ENCODE assay signal across 9 mouse cellular contexts in genomic region chr16:93543704-93544103, GRCm38 (mm10).
A peak's percentile ranks its signal among the peaks of the same experiment; 100 is the strongest.
DNase-seq lines count a peak whose midpoint lies in the region; ATAC-seq and TF ChIP-seq lines count a peak whose summit lies in the region.
"Had no signal": no experiment of that assay in that cellular context is flagged by ENCODE, and none has a peak within 500 bp of the region (broad histone marks: within the 10 kb centered on the region; RNA-seq: fewer than 3 reads in every experiment).

No protein-coding gene starts in this region.

- no peaks in the 10 kb centered on the region for H3K27me3 ChIP-seq in liver, adult 2 months (ENCODE audit: control insufficient read depth, insufficient read depth, low read length)
- H3K27me3 ChIP-seq in liver, embryonic 12.5 days (replicated peaks): no peaks in the 10 kb centered on the region; the same call in 1 of the 2 replicates
- no peaks in the 10 kb centered on the region for H3K27me3 ChIP-seq in forebrain, embryonic 12.5 days
- 0 out of 2 replicates have a peak, but pooled peaks cover 5% of the 10 kb centered on the region for H3K27me3 ChIP-seq in midbrain, embryonic 12.5 days

- whole genome bisulfite sequencing in liver, adult 2 months: 1% methylated on average over 8 of the region's 8 CpGs
- 5% methylated on average over 8 of the region's 8 CpGs for WGBS in liver, embryonic 12.5 days (ENCODE audit: insufficient replicate concordance)
- 6% methylated on average over 8 of the region's 8 CpGs for WGBS in forebrain, embryonic 12.5 days
- WGBS in midbrain, embryonic 12.5 days: 7% methylated on average over 8 of the region's 8 CpGs

- peak; percentile 31; the same call in 1 of the 2 replicates for TF ChIP-seq CTCF in liver, adult 2 months (IDR thresholded peaks at IDR 0.05; ENCODE audit: low read depth, low read length)

- no peak overlapping the region for H3K4me3 ChIP-seq in liver, adult 2 months (ENCODE audit: insufficient read depth, low read depth, low read length)
- H3K4me3 ChIP-seq in liver, embryonic 12.5 days: no peak overlapping the region
- no peak overlapping the region for H3K4me3 ChIP-seq in forebrain, embryonic 12.5 days (replicated peaks)
- H3K4me3 ChIP-seq in midbrain, embryonic 12.5 days: no peak overlapping the region
- H3K4me3 ChIP-seq: embryonic facial prominence, embryonic 15.5 days had no signal

- H3K36me3 ChIP-seq in liver, adult 2 months (ENCODE audit: control insufficient read depth, insufficient read depth, low read length): no peaks in the 10 kb centered on the region
- H3K36me3 ChIP-seq in liver, embryonic 12.5 days: no peaks in the 10 kb centered on the region
- no peaks in the 10 kb centered on the region for H3K36me3 ChIP-seq in forebrain, embryonic 12.5 days (replicated peaks)
- H3K36me3 ChIP-seq in midbrain, embryonic 12.5 days: no peaks in the 10 kb centered on the region
- H3K36me3 ChIP-seq: embryonic facial prominence, embryonic 15.5 days had no signal

- no peak for TF ChIP-seq POLR2A in liver, adult 2 months (IDR thresholded peaks at IDR 0.05; ENCODE audit: extremely low read depth, insufficient read depth, low read length)

- no peaks in the 10 kb centered on the region for H3K79me2 ChIP-seq in liver, adult 2 months (ENCODE audit: control insufficient read depth, insufficient read depth, low read length)

- no peak overlapping the region for H3K27ac ChIP-seq in liver, adult 2 months (replicated peaks; ENCODE audit: insufficient read depth, low read depth, low read length)
- no peak overlapping the region for H3K27ac ChIP-seq in liver, embryonic 12.5 days
- no peak overlapping the region for H3K27ac ChIP-seq in forebrain, embryonic 12.5 days
- no peak overlapping the region for H3K27ac ChIP-seq in midbrain, embryonic 12.5 days (replicated peaks)
- H3K27ac ChIP-seq: embryonic facial prominence, embryonic 15.5 days had no signal

- H3K9me3 ChIP-seq in liver, embryonic 12.5 days (replicated peaks): no peaks in the 10 kb centered on the region
- H3K9me3 ChIP-seq in forebrain, embryonic 12.5 days: no peaks in the 10 kb centered on the region
- no peaks in the 10 kb centered on the region for H3K9me3 ChIP-seq in midbrain, embryonic 12.5 days
- H3K9me3 ChIP-seq: embryonic facial prominence, embryonic 15.5 days had no signal

- peak; percentile 59 for DNase-seq in liver, adult 2 months (ENCODE audit: extremely low read depth, low read depth, low spot score)
- peak; percentile 62 for DNase-seq in c-Kit-positive CD71-positive TER-119-positive erythroid progenitor cells, embryonic 14.5 days (ENCODE audit: low spot score)
- DNase-seq in induced T-regulatory cell, adult 2 months (ENCODE audit: low read depth): peak; percentile 89
- peak; percentile 22 to 37 for DNase-seq in left cerebral cortex, adult 8-10 months (ENCODE audit: low spot score in 2 of 2)
- peak; percentile 19 to 36 for DNase-seq in spleen, postnatal 10 days (ENCODE audit: low spot score in 2 of 2)

- H3K4me2 ChIP-seq in liver, embryonic 12.5 days: no peak overlapping the region
- H3K4me2 ChIP-seq in forebrain, embryonic 12.5 days: no peak overlapping the region
- H3K4me2 ChIP-seq in midbrain, embryonic 12.5 days (replicated peaks): no peak overlapping the region
- H3K4me2 ChIP-seq: embryonic facial prominence, embryonic 15.5 days had no signal

- ATAC-seq in liver, embryonic 12.5 days: no peak
- ATAC-seq in forebrain, embryonic 12.5 days (ENCODE audit: low FRiP score): peak; percentile 75
- ATAC-seq in midbrain, embryonic 12.5 days (ENCODE audit: low FRiP score, low read depth): peak; percentile 30; the same call in 1 of the 2 replicates

- H3K4me1 ChIP-seq in liver, adult 2 months (ENCODE audit: control insufficient read depth, insufficient read depth, low read length): no peaks in the 10 kb centered on the region
- no peaks in the 10 kb centered on the region for H3K4me1 ChIP-seq in liver, embryonic 12.5 days
- no peaks in the 10 kb centered on the region for H3K4me1 ChIP-seq in forebrain, embryonic 12.5 days
- no peaks in the 10 kb centered on the region for H3K4me1 ChIP-seq in midbrain, embryonic 12.5 days
- H3K4me1 ChIP-seq: embryonic facial prominence, embryonic 15.5 days had no signal

- H3K9ac ChIP-seq in liver, adult 2 months (ENCODE audit: low read depth, low read length): no peak overlapping the region
- no peak overlapping the region for H3K9ac ChIP-seq in liver, embryonic 12.5 days
- H3K9ac ChIP-seq in forebrain, embryonic 12.5 days: no peak overlapping the region
- no peak overlapping the region for H3K9ac ChIP-seq in midbrain, embryonic 12.5 days (replicated peaks)
- H3K9ac ChIP-seq: embryonic facial prominence, embryonic 15.5 days had no signal

Comparison
In these comparisons a context has a peak if more than half of its experiments do, and no peak if none do; other contexts are left out.
1. DNase-seq: peak in every context shown above with its lines; median percentile 89 in induced T-regulatory cell, adult 2 months; 62 in c-Kit-positive CD71-positive TER-119-positive erythroid progenitor cells, embryonic 14.5 days; 59 in liver, adult 2 months; 30 in left cerebral cortex, adult 8-10 months; 28 in spleen, postnatal 10 days.